Mouse (Mus musculus) ES-E14 (cell line): Measurements from ENCODE around the gene Prss48. TPM values are rescaled to one million over a fixed set of nuclear protein-coding genes. Genes with fewer than 3 reads are reported as not detected.
A peak's percentile ranks its signal among the peaks of the same experiment; 100 is the strongest.

Experiments used
- DNase-seq: peaks from one replicate; pipeline ENCODE4 v3.0.0-alpha.2; 2013; ENCODE audit warnings: low read depth, low spot score
- H3K27ac ChIP-seq: 2 replicates; pipeline ENCODE4 v1.5.1; 2012; ENCODE audit warnings: low read depth, mild to moderate bottlenecking, low read length, moderate library complexity, mixed read lengths; ENCODE audit not compliant: poor library complexity, insufficient read depth, severe bottlenecking
- H3K36me3 ChIP-seq: 2 replicates; pipeline ENCODE4 v1.6.1; 2012; ENCODE audit warnings: mild to moderate bottlenecking, low read length, moderate library complexity, mixed read lengths; ENCODE audit not compliant: control insufficient read depth, poor library complexity, insufficient read depth, severe bottlenecking
- H3K4me1 ChIP-seq, 2 experiments: fragments of 150-350 bp in 1 of 2; sonication (generic) in 1 of 2; 2 replicates each; pipeline ENCODE4 v1.6.1; 2012; ENCODE audit warnings: low read length in 2 of 2, mild to moderate bottlenecking in 1 of 2, mixed read lengths in 1 of 2; ENCODE audit not compliant: control insufficient read depth in 2 of 2, insufficient read depth in 2 of 2, poor library complexity in 1 of 2
- H3K4me3 ChIP-seq, 2 experiments: fragments of 150-350 bp in 1 of 2; sonication (generic) in 1 of 2; 2 replicates each; pipeline ENCODE4 v1.5.1; 2012; ENCODE audit warnings: low read length in 2 of 2, low read depth in 1 of 2, mild to moderate bottlenecking in 1 of 2, mixed read lengths in 1 of 2; ENCODE audit not compliant: insufficient read depth in 1 of 2, poor library complexity in 1 of 2, severe bottlenecking in 1 of 2
- H3K9ac ChIP-seq: 2 replicates; pipeline ENCODE4 v1.6.1; 2012; ENCODE audit warnings: low read depth, mild to moderate bottlenecking, low read length, mixed read lengths; ENCODE audit not compliant: poor library complexity, insufficient read depth, severe bottlenecking
- H3K9me3 ChIP-seq: fragments of 150-350 bp; sonication (generic); 2 replicates; pipeline ENCODE4 v1.6.1; 2012; ENCODE audit warnings: low read depth, mild to moderate bottlenecking, low read length; ENCODE audit not compliant: control insufficient read depth, insufficient read depth
- CHD2 ChIP-seq: IDR thresholded peaks from 2 replicates; pipeline ENCODE4 v1.6.1; 2014; ENCODE audit warnings: mild to moderate bottlenecking, low read depth, low read length, inconsistent platforms
- HCFC1 ChIP-seq: IDR thresholded peaks from 2 replicates; pipeline ENCODE4 v1.6.1; 2012; ENCODE audit warnings: low read length, inconsistent platforms, borderline replicate concordance; ENCODE audit not compliant: insufficient read depth
- MAFK ChIP-seq: IDR thresholded peaks from 2 replicates; pipeline ENCODE4 v1.6.1; 2014; ENCODE audit warnings: mild to moderate bottlenecking, low read depth, low read length, inconsistent platforms; ENCODE audit not compliant: insufficient read depth
- ZC3H11A ChIP-seq: IDR thresholded peaks from 2 replicates; pipeline ENCODE4 v1.6.1; 2012; ENCODE audit warnings: low read depth, mild to moderate bottlenecking, inconsistent platforms, low read length, borderline replicate concordance
- ZNF384 ChIP-seq: IDR thresholded peaks from 2 replicates; pipeline ENCODE4 v1.6.1; 2012; ENCODE audit warnings: low read depth, low read length, inconsistent platforms
- in situ Hi-C, 2 experiments: fragments of 600-800 bp; cut with MboI; formaldehyde crosslinking; loops; one replicate each; pipeline ENCODE4 v1.15.1; 2025; ENCODE audit warnings: low sequenced_read_pairs in 2 of 2, inconsistent platforms in 1 of 2; ENCODE audit not compliant: unreplicated experiment in 2 of 2
- total RNA-seq: library from RNA; depleted of rRNA; stranded (reverse); fragments of 300-350 nt; gene quantifications from 2 replicates; pipeline ENCODE4 v1.2.3, GENCODE M21; 2012; rRNA removed

The Prss48 gene
- total RNA-seq: 0.36 and 1.1 TPM in 2 replicates

GRCm38 (mm10) chr3:86002423-86002822 lies at the start of gene Prss48:
Gene Prss48 (minus strand): TSS chr3:86002491.
- peak; percentile 91 for DNase-seq
- TF ChIP-seq MAFK: no peak
- TF ChIP-seq HCFC1: 0 out of 2 replicates have a peak, but pooled peaks have one; percentile 47
- Histone ChIP-seq H3K4me1 (peaks cover 2% of the 10 kb centered on the region in 2 experiments; a peak in 1 of 4 replicates), H3K4me3 (peak within 1 kb of the TSS; percentile 47 to 70), H3K27ac (peak within 1 kb of the TSS; percentile 50; the same call in 1 of the 2 replicates), H3K9ac (peak within 1 kb of the TSS; percentile 60; the same call in 1 of the 2 replicates), H3K36me3 (0 out of 2 replicates have a peak, but pooled peaks cover 1% of the 10 kb centered on the region), H3K9me3 (no peaks in the 10 kb centered on the region)
- in situ Hi-C loops: no loop called here

DNA sequence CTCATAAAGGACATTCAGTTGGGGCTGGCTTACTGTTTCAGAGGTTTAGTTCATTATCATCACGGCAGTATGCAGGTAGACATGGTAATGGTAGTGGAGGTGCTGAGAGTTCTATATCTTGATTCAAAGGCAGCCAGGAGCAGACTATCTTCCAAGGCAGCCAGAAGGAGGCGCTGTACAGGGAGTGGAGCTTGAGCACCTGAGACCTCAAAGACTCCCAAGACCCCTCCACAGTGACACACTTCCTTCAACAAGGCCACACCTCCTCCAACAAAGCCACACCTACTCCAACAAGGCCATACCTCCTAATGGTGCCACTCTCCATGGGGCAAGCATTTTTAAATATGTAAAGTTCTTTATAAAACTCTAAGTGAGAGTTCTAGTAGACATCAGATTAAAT lies 46.8 kb upstream of the Prss48 start:
- Histone ChIP-seq H3K9ac (no peak overlapping the region), H3K27ac (no peak overlapping the region), H3K4me3 (no peak overlapping the region), H3K4me1 (no peaks in the 10 kb centered on the region; a peak in 1 of 4 replicates), H3K9me3 (no peaks in the 10 kb centered on the region), H3K36me3 (0 out of 2 replicates have a peak, but pooled peaks cover 4% of the 10 kb centered on the region)
- DNase-seq: peak; percentile 47
- TF ChIP-seq ZNF384 (no peak), ZC3H11A (no peak), CHD2 (no peak), HCFC1 (no peak), MAFK (no peak)
- in situ Hi-C loops: no loop called here

GRCm38 (mm10) chr3:86047686-86048408 lies 45.6 kb upstream of the Prss48 start:
- no peaks in the 10 kb centered on the region; a peak in 1 of 4 replicates for H3K4me1 ChIP-seq
- 0 out of 2 replicates have a peak, but pooled peaks cover 4% of the 10 kb centered on the region for H3K36me3 ChIP-seq
- H3K9ac ChIP-seq: no peak overlapping the region
- in situ Hi-C loops: no loop called here
- H3K9me3 ChIP-seq: no peaks in the 10 kb centered on the region
- H3K4me3 ChIP-seq: no peak overlapping the region
- H3K27ac ChIP-seq: no peak overlapping the region
- peak; percentile 27 for DNase-seq
- TF ChIP-seq CHD2 (no peak), MAFK (no peak), ZC3H11A (no peak), HCFC1 (no peak), ZNF384 (no peak)

- no peak overlapping the region for H3K27ac ChIP-seq
- no peaks in the 10 kb centered on the region for H3K4me1 ChIP-seq
- in situ Hi-C loops: no loop called here
- H3K9me3 ChIP-seq: no peaks in the 10 kb centered on the region
- no peak for DNase-seq
- H3K36me3 ChIP-seq: no peaks in the 10 kb centered on the region
- TF ChIP-seq HCFC1 (no peak), ZC3H11A (no peak), ZNF384 (no peak), CHD2 (no peak), MAFK (no peak)
- H3K9ac ChIP-seq: no peak overlapping the region
- no peak overlapping the region for H3K4me3 ChIP-seq
These were observed 38.3 kb upstream of the Prss48 start for GRCm38 (mm10) chr3:86040286-86041201.
